Comparison of ENCODE assay signal across 16 mouse cellular contexts in the genomic region with DNA sequence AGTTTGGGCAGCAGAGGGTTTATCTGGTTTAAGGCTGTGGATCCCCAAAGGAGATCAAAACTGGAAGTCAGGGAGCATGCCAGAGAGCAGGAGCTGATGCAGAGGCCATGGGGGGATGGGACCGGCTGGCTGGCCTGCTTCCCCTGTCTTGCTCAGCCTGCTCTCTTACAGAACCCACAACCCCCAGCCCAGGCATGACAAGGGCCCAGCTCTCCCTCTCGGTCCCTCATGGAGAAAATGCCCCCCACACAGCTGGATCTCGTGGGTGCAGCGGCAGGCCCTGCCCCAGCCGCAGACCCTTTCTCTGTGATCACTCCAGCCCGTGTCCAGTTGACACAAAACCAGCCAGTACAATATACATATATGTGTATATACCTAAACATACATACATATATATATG. TPM values are rescaled to one million over a fixed set of nuclear protein-coding genes. Genes with fewer than 3 reads are reported as not detected.
"Had no signal": no experiment of that assay in that cellular context is flagged by ENCODE, and none has a peak within 500 bp of the region (broad histone marks: within the 10 kb centered on the region; RNA-seq: fewer than 3 reads in every experiment).

No protein-coding gene starts in this region.

- H3K36me3 ChIP-seq: intestine, embryonic 15.5 days; kidney, embryonic 15.5 days; liver, embryonic 15.5 days had no signal

- H3K4me1 ChIP-seq: intestine, embryonic 15.5 days; kidney, embryonic 15.5 days; limb, embryonic 10.5 days; liver, embryonic 15.5 days had no signal

- H3K27me3 ChIP-seq: intestine, embryonic 15.5 days; kidney, embryonic 15.5 days; liver, embryonic 15.5 days had no signal

- H3K9ac ChIP-seq: intestine, embryonic 15.5 days; kidney, embryonic 15.5 days; liver, embryonic 15.5 days had no signal

- H3K4me2 ChIP-seq: intestine, embryonic 15.5 days; kidney, embryonic 15.5 days; liver, embryonic 15.5 days had no signal

- ATAC-seq: intestine, embryonic 15.5 days; midbrain, embryonic 16.5 days had no signal

- H3K4me3 ChIP-seq: intestine, embryonic 15.5 days; kidney, embryonic 15.5 days; left cerebral cortex, adult 2 months; limb, embryonic 10.5 days; liver, embryonic 15.5 days had no signal

- H3K27ac ChIP-seq: intestine, embryonic 15.5 days; kidney, embryonic 15.5 days; left cerebral cortex, adult 2 months; limb, embryonic 10.5 days; liver, embryonic 15.5 days; macrophage; stomach, postnatal 0 days had no signal

- H3K9me3 ChIP-seq: intestine, embryonic 15.5 days; kidney, embryonic 15.5 days; limb, embryonic 10.5 days; liver, embryonic 15.5 days had no signal

- DNase-seq: kidney, adult 18-20 months; kidney, postnatal 25 days; lung, adult 2 months; lung, postnatal 10 days; thymus, postnatal 4 days had no signal

RNA-seq across cellular contexts. Expression of gene Slc7a15, which starts 30.7 kb away (rescaled TPM):
- total RNA-seq: layer of hippocampus, postnatal 25 days; left cerebral cortex, adult 2 months; neutrophil, adult 5-6 weeks had no signal
- polyA plus RNA-seq: kidney, embryonic 15.5 days; limb, embryonic 10.5 days; limb, embryonic 14.5 days; lung, adult 2 months; macrophage; midbrain, embryonic 16.5 days; stomach, postnatal 0 days had no signal
